Mouse (Mus musculus): ENCODE results near the gene Gng10.

Gng10 gene

DNA sequence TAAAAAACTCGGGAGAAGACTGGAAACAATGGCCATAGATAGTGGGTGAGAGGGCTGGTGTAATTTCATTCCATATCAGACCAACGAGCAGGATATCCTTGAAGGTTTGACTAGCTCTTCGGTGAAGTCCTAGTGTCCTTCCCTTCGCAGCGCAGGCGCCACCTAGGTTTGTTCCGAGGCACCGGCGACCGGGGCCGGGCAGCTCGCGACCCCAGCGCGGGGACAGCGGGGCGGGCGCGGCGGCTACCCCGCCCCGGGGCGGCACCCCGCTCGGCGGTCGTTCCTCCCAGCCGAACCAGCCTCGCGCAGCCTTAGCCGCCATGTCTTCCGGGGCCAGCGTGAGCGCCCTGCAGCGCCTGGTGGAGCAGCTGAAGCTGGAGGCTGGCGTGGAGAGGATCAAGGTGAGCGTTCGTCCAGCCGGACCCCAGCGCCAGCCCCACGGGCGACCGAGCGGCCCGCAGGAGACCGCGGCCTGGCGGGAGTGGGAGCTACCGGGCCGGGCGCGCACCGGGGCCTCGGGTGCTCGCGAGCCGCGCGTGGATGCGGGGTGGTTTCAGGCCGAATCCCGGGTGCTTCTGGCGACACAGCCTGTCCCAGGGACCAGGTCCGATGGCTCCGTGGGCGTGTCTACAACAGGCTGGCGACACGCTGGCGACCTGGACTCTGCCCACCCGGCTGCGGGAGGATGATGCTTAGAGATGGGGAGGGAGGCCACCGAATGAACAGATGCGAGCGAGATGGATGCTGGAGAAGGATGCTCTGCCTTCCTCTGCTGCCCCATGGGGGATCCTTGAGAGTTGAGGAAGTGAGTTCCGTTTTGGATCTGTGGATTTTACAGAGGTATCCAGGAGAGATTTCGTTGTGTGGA lies at the start of gene Gng10:
Gene Gng10, plus strand, starts transcription at position 171 of the 868 bp plus-strand sequence.
- DNase-seq, result peak; percentile 84

DNA sequence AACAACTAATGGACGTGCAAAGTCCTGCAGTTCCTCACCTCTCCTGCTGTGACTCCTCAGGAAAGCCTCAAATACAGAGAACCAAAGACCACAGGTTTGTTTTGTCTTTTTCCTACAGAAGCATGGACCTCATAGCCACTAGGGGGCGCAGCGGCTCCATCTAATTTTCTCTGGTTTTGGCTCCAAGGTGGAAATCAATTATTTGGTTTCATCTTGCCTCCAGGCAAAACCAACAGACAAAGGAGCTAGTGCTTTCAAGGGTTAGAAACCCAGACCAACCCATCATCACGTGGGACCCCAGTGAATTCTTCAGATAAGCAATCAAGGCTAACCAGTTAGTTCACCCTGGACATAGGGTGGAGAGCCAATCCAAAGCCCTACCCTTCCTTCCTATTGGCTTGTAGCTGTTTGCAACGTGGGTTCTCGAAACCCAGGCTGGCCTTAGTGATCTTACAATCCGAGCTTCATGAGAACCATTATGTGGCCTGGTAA lies 49.7 kb upstream of the Gng10 start:
- DNase-seq, result peak; percentile 92

DNA sequence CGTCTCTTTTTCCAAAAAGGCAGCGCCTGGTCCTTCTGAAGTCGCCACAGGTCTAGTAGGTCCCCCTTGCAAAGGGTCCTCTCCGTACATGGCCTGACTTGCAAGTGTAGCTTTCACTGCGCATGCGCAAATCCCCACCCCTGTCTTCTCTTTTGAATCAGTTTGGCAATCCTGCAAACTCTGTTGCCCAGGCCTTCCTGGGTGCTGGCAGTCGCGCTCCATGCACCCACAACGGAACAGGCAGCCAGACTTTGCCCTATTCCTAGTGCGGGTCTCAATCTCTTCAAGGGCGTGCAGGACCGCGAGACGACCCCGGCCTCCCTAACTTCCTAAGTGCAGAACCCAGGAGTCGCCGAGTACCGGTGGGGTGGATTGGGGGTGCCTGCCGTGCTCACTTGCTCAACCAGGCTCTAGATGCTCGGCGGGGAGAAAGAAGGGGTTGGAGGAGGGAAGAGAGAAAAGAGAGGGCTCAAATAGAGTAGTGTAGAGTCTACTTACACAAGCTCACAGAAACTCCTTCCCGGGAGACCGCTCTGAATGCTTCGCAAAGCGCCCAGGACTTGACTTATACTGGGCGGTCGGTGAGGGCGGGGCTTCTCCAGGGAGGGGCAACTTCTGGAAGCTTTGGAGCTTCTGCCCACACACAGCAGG lies 48.2 kb upstream of the Gng10 start, which contains the start of gene Ptgr1:
Gene Ptgr1, minus strand, starts transcription at position 580 of the 651 bp plus-strand sequence.
- peak; percentile 94 for DNase-seq

GRCm38 (mm10) chr4:58989303-58989898 lies 45.5 kb upstream of the Gng10 start:
- no peak for DNase-seq

DNA sequence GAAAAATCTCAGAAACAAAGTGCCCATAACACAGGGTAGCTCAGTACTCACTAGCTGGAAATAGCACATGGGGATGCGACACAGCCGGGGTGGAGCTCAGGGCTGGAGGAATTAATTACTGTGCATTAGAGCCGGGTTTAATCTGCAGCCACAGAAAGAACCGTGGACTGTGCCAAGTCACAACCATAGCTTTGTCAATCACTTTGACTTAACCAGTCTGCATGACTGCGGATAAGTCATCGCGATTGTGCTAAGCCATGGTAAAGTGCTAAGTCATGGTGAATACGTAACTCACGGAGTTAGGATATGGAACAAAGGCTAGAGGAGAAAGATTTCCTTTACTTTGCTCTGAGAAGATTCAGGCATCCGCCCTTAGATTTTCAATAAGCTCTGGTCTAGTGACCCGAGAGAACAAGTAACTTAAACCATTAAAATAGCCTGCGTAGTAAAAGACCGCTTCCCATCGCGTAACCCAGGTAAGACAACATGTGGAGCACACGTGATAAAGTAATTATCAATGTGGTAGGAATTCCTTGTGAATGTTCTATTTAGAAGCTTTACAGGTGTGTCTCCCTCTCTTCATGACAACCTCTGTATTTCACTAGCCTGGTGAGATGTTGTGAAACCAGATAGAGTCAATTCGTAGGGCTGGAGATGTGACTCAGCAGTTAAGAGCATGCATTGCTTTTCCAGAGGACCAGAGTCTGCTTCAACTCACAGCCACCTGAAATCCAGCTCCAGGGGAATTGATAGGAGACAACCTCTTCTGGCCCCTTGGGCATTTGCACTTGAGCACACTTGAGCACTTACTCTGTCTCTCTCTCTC lies 44.1 kb upstream of the Gng10 start:
- no peak for DNase-seq

DNA sequence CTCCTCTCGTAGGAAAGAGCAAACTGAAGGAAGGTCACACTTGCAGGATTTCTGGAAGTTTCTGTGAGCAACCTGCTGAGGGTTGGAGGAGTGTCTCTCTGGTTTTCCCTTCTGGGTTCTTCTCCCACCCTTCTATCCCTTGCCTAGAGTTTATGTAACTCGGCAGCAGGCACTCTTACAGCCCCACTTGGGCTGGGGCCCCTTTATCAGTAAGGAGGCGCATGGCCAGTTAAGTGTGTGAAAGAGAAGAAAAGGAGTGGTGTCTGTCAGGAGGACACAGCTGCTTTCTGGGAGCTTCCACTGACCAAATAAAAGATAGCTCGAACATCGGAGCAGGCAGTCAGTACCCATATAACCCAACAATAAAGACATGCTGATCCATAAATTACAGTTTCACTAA lies 42.7 kb upstream of the Gng10 start:
- DNase-seq, result no peak

GRCm38 (mm10) chr4:58994762-58995161 lies 40.1 kb upstream of the Gng10 start, which contains the start of gene Dnajc25:
Gene Dnajc25, plus strand, starts transcription at chr4:58995062.
- DNase-seq, result no peak

DNA sequence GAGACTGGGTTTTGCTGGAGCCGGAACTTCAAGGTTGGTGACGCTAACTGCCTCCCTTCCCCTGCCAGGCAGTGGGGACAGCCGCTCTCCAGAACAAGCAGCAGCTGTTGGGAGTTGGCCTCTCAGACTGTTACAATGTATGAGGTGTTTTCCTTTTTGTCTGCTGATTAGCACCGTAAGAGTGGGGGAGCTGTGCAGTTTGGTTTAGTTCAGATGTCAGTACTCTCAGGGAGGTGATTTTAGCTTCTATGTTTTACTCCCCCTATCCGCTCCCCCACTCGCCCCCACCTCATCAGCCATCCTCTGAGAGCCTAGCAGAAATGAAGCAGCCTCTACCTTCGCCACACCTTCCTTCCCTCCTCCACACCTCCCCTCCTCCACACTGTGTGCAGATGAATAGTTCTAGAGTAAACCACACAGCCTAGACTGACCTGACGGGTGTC lies 39.6 kb upstream of the Gng10 start:
- DNase-seq, result no peak

GRCm38 (mm10) chr4:58997081-58997480 lies 37.8 kb upstream of the Gng10 start:
- DNase-seq, result no peak

DNA sequence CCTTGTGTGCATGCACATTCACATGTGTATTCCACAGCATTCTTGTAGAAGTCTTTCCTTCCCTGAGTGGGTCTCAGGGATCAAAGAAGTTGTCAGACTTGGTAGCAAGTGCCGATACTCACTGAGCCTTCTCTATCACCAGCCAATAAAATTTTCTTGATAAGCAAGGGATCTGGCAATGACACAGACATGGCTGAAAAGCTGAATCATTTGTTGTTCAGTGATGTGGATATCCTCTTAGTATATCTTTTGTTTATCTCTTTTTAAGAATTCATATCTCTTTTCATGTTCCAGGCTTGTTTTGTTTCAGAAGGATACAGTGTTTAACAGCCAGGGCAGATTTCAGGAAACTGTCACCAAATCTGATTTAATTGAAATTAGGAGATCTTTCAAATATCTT lies 36.2 kb upstream of the Gng10 start:
- DNase-seq, result no peak

DNA sequence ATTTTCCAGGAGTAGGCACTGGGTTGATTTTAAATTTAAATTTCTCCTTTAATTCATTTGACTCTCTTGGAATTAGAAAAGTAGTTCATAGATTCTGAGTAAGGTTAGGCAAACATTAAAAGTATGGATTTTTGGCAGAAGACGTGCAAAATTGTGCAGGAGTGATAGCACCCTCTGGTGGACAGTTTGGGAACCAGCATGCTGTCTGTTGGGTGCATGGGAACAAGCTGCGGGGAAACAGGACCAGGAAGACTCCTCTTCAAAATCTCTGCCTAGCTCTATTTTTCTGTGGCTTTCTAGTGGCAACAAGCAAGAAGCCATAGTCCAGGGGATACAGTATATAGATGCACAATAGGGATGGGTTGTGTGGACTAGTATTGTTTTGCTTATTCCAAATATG lies 35.2 kb upstream of the Gng10 start:
- DNase-seq, result peak; percentile 84

- peak; percentile 76 for DNase-seq
These were observed 34.3 kb upstream of the Gng10 start for GRCm38 (mm10) chr4:59000614-59001013.

DNA sequence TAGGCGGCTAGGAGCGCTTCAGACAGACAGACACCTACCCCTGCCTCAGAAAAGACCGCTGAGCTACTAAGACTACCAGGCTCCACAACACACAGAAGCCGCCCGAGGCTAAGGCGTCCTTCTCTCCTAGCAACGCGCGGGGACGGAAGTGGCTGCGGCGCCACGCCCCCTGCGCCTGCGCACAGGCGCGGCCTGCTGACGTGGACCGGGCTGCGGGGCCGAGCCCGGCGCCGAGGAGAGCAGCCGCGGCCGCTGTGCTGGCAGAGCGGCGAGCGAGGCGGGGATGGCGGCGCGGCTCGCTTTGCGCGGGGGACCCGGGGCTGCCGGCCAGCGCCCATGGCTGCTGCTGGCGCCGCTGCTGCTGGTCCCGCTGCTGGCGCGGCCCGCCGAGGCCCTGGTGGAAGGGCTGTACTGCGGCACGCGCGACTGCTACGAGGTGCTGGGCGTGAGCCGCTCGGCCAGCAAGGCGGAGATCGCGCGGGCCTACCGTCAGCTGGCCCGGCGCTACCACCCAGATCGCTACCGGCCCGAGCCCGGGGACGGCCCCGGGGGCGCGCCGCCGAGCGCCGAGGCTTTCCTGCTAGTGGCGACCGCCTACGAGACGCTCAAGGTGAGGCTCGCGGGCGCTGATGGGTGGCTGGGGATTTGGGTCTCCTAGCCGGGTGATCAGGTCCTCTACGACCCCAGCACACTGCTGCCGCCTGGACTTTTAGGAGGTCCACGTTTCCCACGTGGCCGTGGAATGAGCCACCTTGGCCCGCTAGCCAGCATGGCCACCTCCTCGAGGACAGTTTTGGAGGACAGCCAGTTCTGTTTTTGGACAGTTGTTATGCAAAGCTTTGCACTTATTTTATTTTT lies 31.7 kb upstream of the Gng10 start, which contains the start of gene Gm20503:
Gene Gm20503, plus strand, starts transcription at position 263 of the 858 bp plus-strand sequence.
- DNase-seq, result peak; percentile 94

DNA sequence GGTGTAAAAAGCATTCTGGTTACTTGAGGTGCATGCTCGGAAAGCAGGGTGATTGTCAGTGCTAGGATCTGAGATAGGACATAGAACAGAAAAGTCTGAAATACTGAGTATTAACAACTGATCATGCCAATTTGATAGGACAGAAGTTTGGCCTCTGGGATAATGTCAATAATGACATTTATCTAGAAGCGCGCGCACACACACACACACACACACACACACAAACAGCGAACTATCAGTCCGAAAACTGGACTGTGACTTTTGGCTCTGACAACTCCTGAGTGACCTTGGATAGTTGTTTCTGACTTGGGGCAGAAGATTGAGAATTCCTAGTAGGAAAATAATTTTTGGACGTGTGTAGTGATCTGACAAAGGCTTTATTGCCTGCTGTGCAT lies 31.1 kb upstream of the Gng10 start:
- no peak for DNase-seq

GRCm38 (mm10) chr4:59006211-59006610 lies 28.7 kb upstream of the Gng10 start:
- DNase-seq, result no peak

GRCm38 (mm10) chr4:59007016-59007415 lies 27.9 kb upstream of the Gng10 start:
- DNase-seq, result no peak

GRCm38 (mm10) chr4:59007974-59008373 lies 26.9 kb upstream of the Gng10 start:
- no peak for DNase-seq

DNA sequence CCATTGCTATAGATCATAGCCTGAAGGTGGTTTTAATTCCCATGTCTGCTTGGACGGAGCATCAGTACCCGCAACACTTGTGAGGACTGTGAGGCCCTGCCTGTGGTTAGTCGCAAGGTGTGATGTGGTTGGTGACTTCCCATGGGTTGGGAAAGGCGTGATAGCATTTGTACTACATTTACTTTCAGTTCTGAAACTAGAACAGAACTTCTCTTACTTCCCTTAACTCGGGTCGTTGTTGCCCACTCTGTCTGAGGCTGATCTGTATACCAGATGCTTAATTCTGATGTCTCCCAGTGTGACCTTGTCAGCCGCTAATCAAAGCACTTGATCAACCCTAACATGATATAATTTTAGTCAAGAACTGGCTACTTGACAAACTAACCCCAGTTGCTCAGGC lies 25.7 kb upstream of the Gng10 start:
- peak; percentile 45 for DNase-seq

DNA sequence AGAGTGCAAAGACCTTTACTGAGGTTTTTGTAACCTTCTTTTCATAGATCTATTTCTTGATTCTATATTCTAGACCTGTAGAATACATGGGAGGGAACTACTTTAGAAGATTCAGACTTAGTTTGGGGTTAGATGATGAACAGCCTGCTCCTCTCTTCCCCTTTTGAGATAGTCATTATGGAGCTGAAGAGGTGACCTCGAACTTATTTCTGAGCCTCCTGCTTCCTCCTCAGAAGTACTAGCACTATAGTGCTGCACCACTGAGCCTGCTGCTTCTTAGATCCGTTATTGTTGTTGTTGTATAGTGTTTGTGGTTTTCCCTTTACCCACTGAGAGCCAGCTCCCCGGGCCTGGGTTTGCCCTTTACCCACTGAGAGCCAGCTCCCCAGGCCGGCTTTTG lies 25.2 kb upstream of the Gng10 start:
- peak; percentile 53 for DNase-seq

- peak; percentile 42 for DNase-seq
These were observed 23.4 kb upstream of the Gng10 start for GRCm38 (mm10) chr4:59011446-59011845.

GRCm38 (mm10) chr4:59015181-59015580 lies 19.7 kb upstream of the Gng10 start:
- no peak for DNase-seq
